Mouse (Mus musculus): ENCODE data around the gene Epas1. TPM values are rescaled to one million over a fixed set of nuclear protein-coding genes. Genes with fewer than 3 reads are reported as not detected.

Gene Epas1
- total RNA-seq, 2 experiments from 2014 or later, result 93.6 to 97.0 TPM

GRCm38 (mm10) chr17:86822017-86822737 is 68.7 kb downstream of the Epas1 start:
- no peak overlapping the region for H3K27ac ChIP-seq
- H3K4me3 ChIP-seq, result no peak overlapping the region
- no peak for TF ChIP-seq CTCF (IDR thresholded peaks at IDR 0.05)
- intact Hi-C loops (cut with DNase I), result no loop called here
- DNase-seq (ENCODE audit: extremely low spot score in 1 of 2, low spot score in 2 of 2), result no peak

- intact Hi-C loops (cut with DNase I), result no loop called here
These were observed 71.1 kb downstream of the Epas1 start for GRCm38 (mm10) chr17:86824502-86825162.

GRCm38 (mm10) chr17:86825163-86825902 is 71.8 kb downstream of the Epas1 start:
- intact Hi-C loops (cut with DNase I), result no loop called here
- DNase-seq (ENCODE audit: extremely low spot score in 1 of 2, low spot score in 2 of 2), result peak in 1 of 2 experiments; percentile 1
- no peak overlapping the region for H3K27ac ChIP-seq

More at GRCm38 (mm10) chr17:86824502-86825162, 71.1 kb downstream of the Epas1 start:
- no peak for TF ChIP-seq CTCF (IDR thresholded peaks at IDR 0.05)
- no peak for DNase-seq (ENCODE audit: extremely low spot score in 1 of 2, low spot score in 2 of 2)
- H3K4me3 ChIP-seq, result no peak overlapping the region
- no peak overlapping the region for H3K27ac ChIP-seq

GRCm38 (mm10) chr17:86826376-86826775 is 72.9 kb downstream of the Epas1 start:
- DNase-seq (ENCODE audit: extremely low spot score in 1 of 2, low spot score in 2 of 2), result no peak
- intact Hi-C loops (cut with DNase I), result no loop called here
- H3K4me3 ChIP-seq, result no peak overlapping the region
- H3K27ac ChIP-seq, result no peak overlapping the region
- no peak for TF ChIP-seq CTCF (IDR thresholded peaks at IDR 0.05)

More at GRCm38 (mm10) chr17:86825163-86825902, 71.8 kb downstream of the Epas1 start:
- no peak overlapping the region for H3K4me3 ChIP-seq
- TF ChIP-seq CTCF (IDR thresholded peaks at IDR 0.05), result no peak

GRCm38 (mm10) chr17:86827391-86828165 is 74.1 kb downstream of the Epas1 start:
- intact Hi-C loops (cut with DNase I), result no loop called here
- TF ChIP-seq CTCF (IDR thresholded peaks at IDR 0.05), result no peak
- H3K27ac ChIP-seq, result no peak overlapping the region
- peak in 1 of 2 experiments; percentile 6 for DNase-seq (ENCODE audit: extremely low spot score in 1 of 2, low spot score in 2 of 2)
- H3K4me3 ChIP-seq, result no peak overlapping the region

GRCm38 (mm10) chr17:86828500-86828899 is 75.0 kb downstream of the Epas1 start:
- intact Hi-C loops (cut with DNase I), result no loop called here
- H3K27ac ChIP-seq, result no peak overlapping the region
- no peak overlapping the region for H3K4me3 ChIP-seq
- DNase-seq (ENCODE audit: extremely low spot score in 1 of 2, low spot score in 2 of 2), result peak in 1 of 2 experiments; percentile 7
- TF ChIP-seq CTCF (IDR thresholded peaks at IDR 0.05), result no peak

GRCm38 (mm10) chr17:86829383-86830175 is 76.1 kb downstream of the Epas1 start:
- no peak overlapping the region for H3K4me3 ChIP-seq
- H3K27ac ChIP-seq, result no peak overlapping the region
- no peak for DNase-seq (ENCODE audit: extremely low spot score in 1 of 2, low spot score in 2 of 2)
- TF ChIP-seq CTCF (IDR thresholded peaks at IDR 0.05), result no peak
- intact Hi-C loops (cut with DNase I), result no loop called here

GRCm38 (mm10) chr17:86830893-86831292 is 77.4 kb downstream of the Epas1 start:
- DNase-seq (ENCODE audit: extremely low spot score in 1 of 2, low spot score in 2 of 2), result no peak
- intact Hi-C loops (cut with DNase I), result no loop called here
- Histone ChIP-seq H3K4me3 (no peak overlapping the region), H3K27ac (no peak overlapping the region)
- no peak for TF ChIP-seq CTCF (IDR thresholded peaks at IDR 0.05)

- Histone ChIP-seq H3K4me3 (no peak overlapping the region), H3K27ac (no peak overlapping the region)
- no peak for DNase-seq (ENCODE audit: extremely low spot score in 1 of 2, low spot score in 2 of 2)
- peak; percentile 65 for TF ChIP-seq CTCF (IDR thresholded peaks at IDR 0.05)
- intact Hi-C loops (cut with DNase I), result no loop called here
These were observed 79.2 kb downstream of the Epas1 start for GRCm38 (mm10) chr17:86832562-86833327.

GRCm38 (mm10) chr17:86833945-86834344 is 80.4 kb downstream of the Epas1 start:
- TF ChIP-seq CTCF (IDR thresholded peaks at IDR 0.05), result no peak
- no peak for DNase-seq (ENCODE audit: extremely low spot score in 1 of 2, low spot score in 2 of 2)
- intact Hi-C loops (cut with DNase I), result no loop called here

More at GRCm38 (mm10) chr17:86833945-86834344, 80.4 kb downstream of the Epas1 start:
- no peak overlapping the region for H3K4me3 ChIP-seq
- H3K27ac ChIP-seq, result no peak overlapping the region

All from left cerebral cortex, adult 2 months (tissue).